Mouse (Mus musculus) ES-CJ7 (cell line): ENCODE measurements around the gene Kiz.

Source experiments
- DNase-seq: peaks from one replicate; pipeline ENCODE4 v3.0.0; 2011; ENCODE audit warnings: low read depth, low spot score

Kiz gene

DNA sequence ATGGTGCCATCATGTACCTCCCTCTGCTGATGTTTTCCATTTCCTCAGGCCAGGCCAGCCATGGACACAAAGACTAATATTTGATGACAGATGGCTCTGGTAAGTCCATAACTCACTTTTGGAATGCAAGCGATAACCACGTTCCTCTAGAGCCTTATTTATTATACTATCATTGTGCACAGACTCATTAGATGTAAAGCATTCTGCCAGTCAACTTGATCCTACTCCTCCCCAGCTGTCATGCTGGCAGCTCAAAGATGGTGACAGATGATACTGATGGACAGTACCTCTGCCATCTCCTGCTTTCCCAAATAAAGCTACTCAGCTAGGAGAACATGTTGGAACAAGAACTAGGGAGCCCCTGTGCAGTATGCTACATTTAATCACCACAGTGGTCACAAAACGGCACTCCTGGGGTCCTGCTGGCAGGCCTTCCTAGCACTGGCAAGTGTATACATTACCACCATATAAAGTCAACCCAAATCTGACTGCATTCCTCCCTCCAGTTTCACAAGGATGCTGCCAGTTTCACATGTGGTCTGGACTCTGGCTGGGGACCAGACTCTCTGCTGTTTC is 119.9 kb downstream of the Kiz start:
- no peak for DNase-seq

- DNase-seq = no peak
Observed at GRCm38 (mm10) chr2:146982786-146983185, 127.1 kb downstream of the Kiz start.

GRCm38 (mm10) chr2:146984831-146985230 is 129.2 kb downstream of the Kiz start:
- DNase-seq = no peak

GRCm38 (mm10) chr2:146985807-146986206 is 130.1 kb downstream of the Kiz start:
- no peak for DNase-seq

- no peak for DNase-seq
Observed at GRCm38 (mm10) chr2:146986429-146986828, 130.8 kb downstream of the Kiz start.

GRCm38 (mm10) chr2:147007265-147007664 is 151.6 kb downstream of the Kiz start:
- no peak for DNase-seq

GRCm38 (mm10) chr2:147009084-147009483 is 153.4 kb downstream of the Kiz start:
- DNase-seq = no peak

DNA sequence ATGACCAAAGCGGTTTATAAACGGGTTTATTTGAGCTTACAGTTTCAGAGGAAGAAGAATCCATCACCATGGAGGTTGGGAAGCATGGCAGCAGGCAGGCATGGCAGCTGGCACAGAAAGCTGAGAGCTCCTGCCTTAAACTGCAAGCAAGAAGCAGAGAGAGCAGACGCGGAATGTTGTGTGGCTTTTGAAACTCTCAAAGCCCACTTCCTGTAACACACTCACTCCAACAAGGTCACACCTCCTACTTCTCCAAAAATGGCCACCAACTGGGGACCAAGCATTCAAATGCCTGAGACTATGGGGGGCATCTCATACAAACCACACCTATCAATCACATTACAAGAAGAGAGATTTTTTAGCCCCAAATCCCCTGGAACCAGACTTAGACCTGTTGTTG is 154.5 kb downstream of the Kiz start:
- DNase-seq = peak; percentile 61

GRCm38 (mm10) chr2:147010952-147011351 is 155.3 kb downstream of the Kiz start:
- peak; percentile 44 for DNase-seq

DNA sequence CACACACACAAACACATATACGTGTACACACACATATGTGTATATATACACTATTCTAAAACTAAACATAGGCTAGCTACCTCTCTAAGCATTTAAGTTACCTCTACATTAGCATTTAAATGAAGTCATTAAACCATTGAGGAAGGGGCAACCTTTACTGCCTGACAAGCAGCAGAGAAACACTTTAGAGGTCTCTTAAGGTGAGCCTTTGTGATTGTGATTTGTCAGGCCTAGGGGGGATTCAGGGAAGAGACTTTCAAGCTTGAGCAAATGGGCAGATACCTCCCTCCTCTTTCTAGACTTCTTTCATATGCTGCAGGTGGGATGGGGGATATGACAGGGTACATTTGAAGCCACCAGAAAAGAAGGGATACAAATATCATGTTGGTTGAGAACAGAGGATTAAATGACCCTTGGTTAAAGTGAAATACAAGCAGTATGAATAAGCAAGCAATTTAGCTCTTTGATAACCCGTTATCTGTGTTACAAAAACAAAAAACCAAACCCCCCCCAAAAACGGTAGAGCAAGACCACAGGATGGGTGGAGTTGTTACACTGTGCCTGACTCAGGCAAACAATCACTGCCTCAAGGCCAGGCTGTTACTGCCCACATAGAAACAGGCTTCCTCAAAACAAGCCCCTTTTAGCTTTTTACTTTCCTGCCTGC is 155.9 kb downstream of the Kiz start:
- peak; percentile 97 for DNase-seq

DNA sequence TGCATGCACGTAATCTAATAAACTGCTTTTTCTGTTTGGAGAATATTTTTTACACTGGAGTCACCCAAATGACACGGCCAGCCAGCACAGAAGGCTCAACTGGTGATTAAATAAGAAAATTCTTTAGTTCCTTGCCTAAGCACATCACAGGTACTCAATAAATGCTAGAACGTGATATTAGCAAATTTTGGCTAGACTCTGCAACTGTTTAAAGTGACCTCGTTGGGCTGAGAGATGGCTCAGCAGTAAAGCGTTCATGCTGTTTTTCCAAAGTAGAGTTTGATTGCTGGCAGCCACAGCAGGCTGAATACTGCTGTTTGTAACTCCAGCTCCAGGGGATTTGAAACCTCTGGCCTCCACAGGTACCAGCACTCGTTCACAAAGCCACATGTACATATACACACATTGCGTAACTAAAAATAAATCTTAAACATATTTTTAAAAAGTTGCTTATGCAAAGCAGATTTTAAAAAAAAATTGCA is 156.5 kb downstream of the Kiz start:
- peak; percentile 21 for DNase-seq

DNA sequence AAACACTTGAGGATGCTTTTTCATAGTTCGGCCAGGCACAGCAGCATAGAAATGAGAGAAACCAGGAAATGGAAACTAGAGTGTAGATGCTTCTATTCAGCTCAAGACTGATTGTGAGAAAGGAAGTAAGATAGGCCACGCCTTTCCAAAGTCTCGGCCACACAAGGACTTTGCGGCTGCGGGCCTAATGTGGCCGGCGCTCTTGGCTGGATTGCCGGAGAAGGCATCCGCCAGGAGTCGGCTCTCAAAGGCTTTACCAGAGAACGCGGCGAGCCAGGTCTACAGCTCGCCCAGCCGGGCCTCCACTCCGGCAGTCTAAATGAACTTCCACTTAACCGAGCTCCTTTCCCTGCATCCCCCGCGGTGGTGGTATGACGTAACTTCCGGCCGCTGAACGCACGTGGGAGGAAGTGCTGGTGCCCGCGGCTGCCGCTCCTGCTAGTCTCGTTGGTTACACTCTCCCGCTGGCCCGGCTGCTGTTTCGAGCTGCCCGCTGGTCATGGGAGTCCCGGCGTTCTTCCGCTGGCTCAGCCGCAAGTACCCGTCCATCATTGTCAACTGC is 157.0 kb downstream of the Kiz start, which contains the start of gene Xrn2:
Gene Xrn2 (plus strand): TSS at position 374 of the 562 bp plus-strand sequence.
- peak; percentile 95 for DNase-seq

GRCm38 (mm10) chr2:147013194-147013969 is 157.7 kb downstream of the Kiz start:
- DNase-seq = peak; percentile 86

DNA sequence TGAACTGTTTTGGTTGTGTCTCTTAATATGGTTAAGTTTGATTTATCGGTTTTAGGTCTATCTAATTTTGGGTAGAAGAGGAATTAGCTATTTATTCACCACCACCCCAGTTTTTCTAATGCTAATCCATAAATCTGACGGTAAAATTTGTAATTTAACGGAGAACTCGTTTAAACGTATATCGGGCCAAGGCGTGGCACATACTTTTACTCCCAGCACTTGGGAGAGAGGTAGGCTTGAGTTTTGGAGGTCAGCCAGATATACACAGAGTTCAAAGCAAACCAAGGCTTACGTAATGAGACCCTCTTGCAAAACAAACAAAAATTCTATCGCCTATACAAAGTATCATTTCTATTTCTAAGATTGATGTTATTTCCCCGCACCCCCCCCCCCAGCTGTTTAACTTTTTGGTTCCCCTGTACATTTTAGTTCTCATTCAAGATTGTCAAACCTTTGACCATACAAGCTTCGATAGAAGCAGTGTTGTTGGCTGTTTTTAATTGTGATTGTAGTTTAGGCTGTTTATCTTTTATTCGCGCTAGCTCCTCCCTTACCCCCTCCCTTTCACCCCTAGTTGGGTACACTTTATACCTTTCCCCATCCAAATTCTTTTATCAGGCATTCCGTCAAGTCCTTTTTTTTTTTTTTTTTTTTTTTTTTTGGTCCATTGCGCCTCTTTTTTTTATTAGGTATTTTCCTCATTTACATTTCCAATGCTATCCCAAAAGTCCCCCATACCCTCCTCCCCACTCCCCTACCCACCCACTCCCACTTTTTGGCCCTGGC is 158.6 kb downstream of the Kiz start:
- peak; percentile 27 for DNase-seq
